10 mouse cellular contexts compared by ENCODE assay signal in genomic region chr7:109807616-109808485, GRCm38 (mm10). TPM values are rescaled to one million over a fixed set of nuclear protein-coding genes. Genes with fewer than 3 reads are reported as not detected.
DNase-seq lines count a peak whose midpoint lies in the region; ATAC-seq lines count a peak whose summit lies in the region.
"Had no signal": no experiment of that assay in that cellular context is flagged by ENCODE, and none has a peak within 500 bp of the region (broad histone marks: within the 10 kb centered on the region; RNA-seq: fewer than 3 reads in every experiment).

No protein-coding gene starts in this region.

- 0 out of 2 replicates have a peak, but pooled peaks have one; percentile 33 for ATAC-seq in granulocyte monocyte progenitor cell, adult 5-6 weeks (replicated peaks; ENCODE audit: poor library complexity, severe bottlenecking)
- ATAC-seq in hematopoietic stem cell, adult 5-6 weeks (replicated peaks in 1 of 2; ENCODE audit: insufficient read depth in 1 of 2, low FRiP score in 2 of 2, low TSS enrichment in 1 of 2, low read depth in 1 of 2, poor library complexity in 2 of 2, severe bottlenecking in 2 of 2), result peak; percentile 62 to 74

- DNase-seq in Muller cell, postnatal 12 days (ENCODE audit: inconsistent ontology term), result peak; percentile 16
- peak; percentile 48 to 55 for DNase-seq in cerebellum, adult 18-20 months
- no peak for DNase-seq in urinary bladder, adult 18-20 months (ENCODE audit: low spot score in 2 of 2)
- DNase-seq in yolk sac, embryonic 10.5 days (ENCODE audit: low spot score), result no peak
- DNase-seq in right cerebral cortex, adult 18-20 months, result no peak
- DNase-seq: kidney, adult 2 months; lung, postnatal 14 days; thymus, postnatal 4 days had no signal

RNA-seq across cellular contexts. Expression of gene Nrip3, which starts 26.0 kb away (rescaled TPM):
- not detected in 2 replicates for total RNA-seq in granulocyte monocyte progenitor cell, adult 5-6 weeks (2014; fragmentation: Nextera tagmentation)
- total RNA-seq in granulocyte monocyte progenitor cell, adult 5-6 weeks (2017), result not detected in 2 replicates
- total RNA-seq in hematopoietic stem cell, adult 5-6 weeks (2017), result not detected in 2 replicates

RNA-seq across cellular contexts. Expression of gene Tmem9b, which starts 55.2 kb away (rescaled TPM):
- total RNA-seq in granulocyte monocyte progenitor cell, adult 5-6 weeks (2014; fragmentation: Nextera tagmentation), result 29.3 and 33.6 TPM in 2 replicates
- total RNA-seq in granulocyte monocyte progenitor cell, adult 5-6 weeks (2017), result 20.3 and 28.0 TPM in 2 replicates
- 16.5 and 18.5 TPM in 2 replicates for total RNA-seq in hematopoietic stem cell, adult 5-6 weeks (2017)

RNA-seq across cellular contexts. Expression of gene Scube2, which starts 57.6 kb away (rescaled TPM):
- total RNA-seq in granulocyte monocyte progenitor cell, adult 5-6 weeks (2014; fragmentation: Nextera tagmentation), result not detected in 2 replicates
- not detected in 2 replicates for total RNA-seq in granulocyte monocyte progenitor cell, adult 5-6 weeks (2017)
- total RNA-seq in hematopoietic stem cell, adult 5-6 weeks (2017), result not detected in 2 replicates

Comparison
In these comparisons a context has a peak if more than half of its experiments do, and no peak if none do; other contexts are left out.
1. DNase-seq: peak in Muller cell, postnatal 12 days (single experiment) and cerebellum, adult 18-20 months (2 of 2); none in urinary bladder, adult 18-20 months (0 of 2), yolk sac, embryonic 10.5 days (single experiment) and right cerebral cortex, adult 18-20 months (single experiment).